Mouse (Mus musculus) 3134 (cell line): ENCODE measurements around the gene Cers1.
A peak's percentile ranks its signal among the peaks of the same experiment; 100 is the strongest.

Experiments
- DNase-seq: peaks from one replicate; pipeline ENCODE4 v3.0.0-alpha.2; 2011; ENCODE audit warnings: low spot score; ENCODE audit not compliant: insufficient read length; ENCODE audit errors: extremely low read depth

The Cers1 gene

GRCm38 (mm10) chr8:70315624-70316510, at the start of gene Cers1:
Cers1 (plus strand) TSS chr8:70315775.
- DNase-seq: no peak

GRCm38 (mm10) chr8:70267674-70268073, 47.9 kb upstream of the Cers1 start:
- DNase-seq: no peak

GRCm38 (mm10) chr8:70268311-70268710, 47.3 kb upstream of the Cers1 start:
- DNase-seq: no peak

GRCm38 (mm10) chr8:70268799-70269565, 46.6 kb upstream of the Cers1 start:
- no peak for DNase-seq

GRCm38 (mm10) chr8:70272949-70273348, 42.6 kb upstream of the Cers1 start:
- no peak for DNase-seq

- DNase-seq: no peak
Observed at GRCm38 (mm10) chr8:70274350-70274749, 41.2 kb upstream of the Cers1 start.

- no peak for DNase-seq
Observed at GRCm38 (mm10) chr8:70276476-70276875, 39.1 kb upstream of the Cers1 start.

- no peak for DNase-seq
Observed at GRCm38 (mm10) chr8:70278175-70278574, 37.4 kb upstream of the Cers1 start.

- DNase-seq: no peak
Observed at GRCm38 (mm10) chr8:70279266-70279665, 36.3 kb upstream of the Cers1 start.

GRCm38 (mm10) chr8:70281001-70281400, 34.6 kb upstream of the Cers1 start:
- no peak for DNase-seq

GRCm38 (mm10) chr8:70282603-70283135, 32.9 kb upstream of the Cers1 start, which contains the start of gene Homer3:
Homer3 (plus strand) TSS chr8:70282827.
- peak; percentile 84 for DNase-seq

- peak; percentile 62 for DNase-seq
Observed at GRCm38 (mm10) chr8:70283136-70284077, 32.2 kb upstream of the Cers1 start.

GRCm38 (mm10) chr8:70284421-70284820, 31.2 kb upstream of the Cers1 start:
- DNase-seq: no peak

- DNase-seq: no peak
Observed at GRCm38 (mm10) chr8:70285304-70285703, 30.3 kb upstream of the Cers1 start.

GRCm38 (mm10) chr8:70286737-70287136, 28.8 kb upstream of the Cers1 start:
- DNase-seq: no peak

- DNase-seq: no peak
Observed at GRCm38 (mm10) chr8:70293988-70294405, 21.6 kb upstream of the Cers1 start.

GRCm38 (mm10) chr8:70300881-70301280, 14.7 kb upstream of the Cers1 start:
- DNase-seq: no peak

- DNase-seq: peak; percentile 82
Observed at GRCm38 (mm10) chr8:70302358-70302890, 13.2 kb upstream of the Cers1 start, which contains the start of the genes Ddx49 and Cope. Ddx49 (minus strand) TSS chr8:70302489. Cope (plus strand) TSS chr8:70302518.

- no peak for DNase-seq
Observed at GRCm38 (mm10) chr8:70302901-70303300, 12.7 kb upstream of the Cers1 start.

GRCm38 (mm10) chr8:70309311-70309710, 6.3 kb upstream of the Cers1 start:
- no peak for DNase-seq
